In genomic region chr11:117397755-117398154, GRCm38 (mm10) we compare ENCODE assay signal across 9 mouse cellular contexts.
DNase-seq lines count a peak whose midpoint lies in the region; ATAC-seq lines count a peak whose summit lies in the region.
"Had no signal": no experiment of that assay in that cellular context is flagged by ENCODE, and none has a peak within 500 bp of the region (broad histone marks: within the 10 kb centered on the region; RNA-seq: fewer than 3 reads in every experiment).

No protein-coding gene starts in this region.

- H3K27ac ChIP-seq in neural tube, embryonic 14.5 days (ENCODE audit: low read depth, low read length) = no peak overlapping the region
- H3K27ac ChIP-seq: heart, embryonic 15.5 days; lung, embryonic 15.5 days had no signal

- peak; percentile 31; the same call in 1 of the 2 replicates for ATAC-seq in neural tube, embryonic 14.5 days (ENCODE audit: low read depth)

- WGBS in neural tube, embryonic 14.5 days = 37% methylated on average over 4 of the region's 4 CpGs

- no peaks in the 10 kb centered on the region for H3K36me3 ChIP-seq in neural tube, embryonic 14.5 days (ENCODE audit: control insufficient read depth, insufficient read depth, low read length)
- H3K36me3 ChIP-seq: heart, embryonic 15.5 days; lung, embryonic 15.5 days had no signal

- peaks cover 19% of the 10 kb centered on the region for H3K4me1 ChIP-seq in neural tube, embryonic 14.5 days (ENCODE audit: control insufficient read depth, insufficient read depth, low read length)

- H3K4me3 ChIP-seq in neural tube, embryonic 14.5 days (ENCODE audit: low read depth, low read length) = no peak overlapping the region
- H3K4me3 ChIP-seq: heart, embryonic 15.5 days; lung, embryonic 15.5 days had no signal

- H3K9me3 ChIP-seq in neural tube, embryonic 14.5 days (ENCODE audit: control insufficient read depth, low read length) = no peaks in the 10 kb centered on the region
- H3K9me3 ChIP-seq: heart, embryonic 15.5 days had no signal

- no peak for DNase-seq in neural tube, embryonic 10.5 days (ENCODE audit: extremely low spot score, low spot score)
- DNase-seq in cerebellum, postnatal 10 days = peak; percentile 63
- DNase-seq in kidney, postnatal 14 days = peak; percentile 44
- DNase-seq in thymus, postnatal 4 days = peak; percentile 33
- no peak for DNase-seq in urinary bladder, adult 2 months (ENCODE audit: low spot score)
- DNase-seq in adrenal gland, postnatal 10 days = no peak

- H3K27me3 ChIP-seq in neural tube, embryonic 14.5 days (ENCODE audit: control insufficient read depth, insufficient read depth, low read length) = no peaks in the 10 kb centered on the region

- no peak overlapping the region for H3K9ac ChIP-seq in neural tube, embryonic 14.5 days (replicated peaks; ENCODE audit: low read depth, low read length)
- H3K9ac ChIP-seq: heart, embryonic 15.5 days; lung, embryonic 15.5 days had no signal

- H3K4me2 ChIP-seq in neural tube, embryonic 14.5 days (ENCODE audit: low read depth, low read length) = no peak overlapping the region
- H3K4me2 ChIP-seq: heart, embryonic 15.5 days; lung, embryonic 15.5 days had no signal

Comparison
In these comparisons a context has a peak if more than half of its experiments do, and no peak if none do; other contexts are left out.
1. DNase-seq: peak in cerebellum, postnatal 10 days (2 of 2), kidney, postnatal 14 days (single experiment) and thymus, postnatal 4 days (single experiment); none in neural tube, embryonic 10.5 days (single experiment), urinary bladder, adult 2 months (single experiment) and adrenal gland, postnatal 10 days (single experiment).